21 mouse cellular contexts compared by ENCODE assay signal in genomic region chr10:12903440-12904139, GRCm38 (mm10). TPM values are rescaled to one million over a fixed set of nuclear protein-coding genes. Genes with fewer than 3 reads are reported as not detected.
DNase-seq lines count a peak whose midpoint lies in the region; ATAC-seq and TF ChIP-seq lines count a peak whose summit lies in the region.
"Had no signal": no experiment of that assay in that cellular context is flagged by ENCODE, and none has a peak within 500 bp of the region (broad histone marks: within the 10 kb centered on the region; RNA-seq: fewer than 3 reads in every experiment).

No protein-coding gene starts in this region.

- no peaks in the 10 kb centered on the region for H3K79me2 ChIP-seq in MEL (ENCODE audit: control insufficient read depth, insufficient read depth, low read length, poor library complexity)

- H3K9me3 ChIP-seq in MEL (replicated peaks; ENCODE audit: insufficient read depth, low read length): no peaks in the 10 kb centered on the region
- H3K9me3 ChIP-seq in stomach, postnatal 0 days (ENCODE audit: control insufficient read depth, low read length): no peaks in the 10 kb centered on the region
- H3K9me3 ChIP-seq: hindbrain, embryonic 13.5 days; stomach, embryonic 15.5 days had no signal

- 60% methylated on average over 5 of the region's 5 CpGs for WGBS in stomach, postnatal 0 days

- no peak overlapping the region for H3K4me2 ChIP-seq in stomach, postnatal 0 days (replicated peaks; ENCODE audit: low read depth)
- H3K4me2 ChIP-seq: hindbrain, embryonic 13.5 days; midbrain, embryonic 11.5 days; stomach, embryonic 15.5 days had no signal

- H3K4me1 ChIP-seq in MEL (ENCODE audit: control insufficient read depth in 1 of 2, insufficient read depth in 2 of 2, low read length in 2 of 2): peaks cover 0 to 6% of the 10 kb centered on the region in 2 experiments; a peak in 2 of 4 replicates
- H3K4me1 ChIP-seq in stomach, postnatal 0 days (replicated peaks; ENCODE audit: control insufficient read depth, insufficient read depth): no peaks in the 10 kb centered on the region
- H3K4me1 ChIP-seq: hindbrain, embryonic 13.5 days; stomach, embryonic 15.5 days had no signal

- peak; percentile 61 for ATAC-seq in inflammation-experienced regulatory T-cells, adult 6 months
- peak; percentile 87 for ATAC-seq in stomach, postnatal 0 days (ENCODE audit: low FRiP score, low TSS enrichment)
- ATAC-seq: forebrain, embryonic 16.5 days had no signal

- no peak for TF ChIP-seq RAD21 in MEL (IDR thresholded peaks at IDR 0.05; ENCODE audit: low read depth, low read length)

- H3K27me3 ChIP-seq in MEL (ENCODE audit: control insufficient read depth in 1 of 2, insufficient read depth in 2 of 2, low read length in 2 of 2): no peaks in the 10 kb centered on the region
- H3K27me3 ChIP-seq in stomach, postnatal 0 days (ENCODE audit: control insufficient read depth, insufficient read depth, low read length): no peaks in the 10 kb centered on the region
- H3K27me3 ChIP-seq: hindbrain, embryonic 13.5 days; stomach, embryonic 15.5 days had no signal

- DNase-seq in spleen, postnatal 36 days (ENCODE audit: low spot score in 2 of 2): peak; percentile 39 to 42
- no peak for DNase-seq in spleen, adult 12 weeks (ENCODE audit: low spot score)
- DNase-seq in MEL (ENCODE audit: low read depth, low spot score): peak; percentile 67
- peak; percentile 37 for DNase-seq in stomach, postnatal 0 days (ENCODE audit: low spot score)
- DNase-seq in urinary bladder, postnatal 10 days (ENCODE audit: low spot score): no peak
- DNase-seq in gastrocnemius, postnatal 14 days: no peak
- no peak for DNase-seq in thymus, postnatal 4 days
- DNase-seq: cerebellum, postnatal 14 days; heart, postnatal 10 days; kidney, adult 11 months; layer of hippocampus, postnatal 36 days; left cerebral cortex, postnatal 4 days; lung, adult 18-20 months; right cerebral cortex, postnatal 25 days; thymus, postnatal 25 days had no signal

- H3K9ac ChIP-seq in MEL (ENCODE audit: control insufficient read depth, low read depth, low read length, poor library complexity, severe bottlenecking): peak overlapping the region; percentile 12; the same call in 1 of the 2 replicates
- no peak overlapping the region for H3K9ac ChIP-seq in stomach, postnatal 0 days (ENCODE audit: low read length)
- H3K9ac ChIP-seq: hindbrain, embryonic 13.5 days; stomach, embryonic 15.5 days had no signal

- H3K36me3 ChIP-seq in MEL (ENCODE audit: control insufficient read depth in 1 of 2, insufficient read depth in 2 of 2, low read length in 2 of 2): no peaks in the 10 kb centered on the region
- H3K36me3 ChIP-seq in stomach, postnatal 0 days (ENCODE audit: control insufficient read depth, insufficient read depth, low read length): no peaks in the 10 kb centered on the region
- H3K36me3 ChIP-seq: hindbrain, embryonic 13.5 days; stomach, embryonic 15.5 days had no signal

- TF ChIP-seq CTCF in MEL (IDR thresholded peaks at IDR 0.05 in 2 of 3, conservative IDR thresholded peaks at IDR 0.05 in 1 of 3; ENCODE audit: control insufficient read depth in 1 of 3, insufficient read depth in 1 of 3, low read depth in 2 of 3, low read length in 3 of 3, poor library complexity in 1 of 3, severe bottlenecking in 1 of 3): no peak
- no peak for TF ChIP-seq CTCF in stomach, postnatal 0 days (IDR thresholded peaks at IDR 0.05; ENCODE audit: low read depth)

- TF ChIP-seq POLR2A in MEL (IDR thresholded peaks at IDR 0.05; ENCODE audit: control insufficient read depth in 1 of 2, insufficient read depth in 1 of 2, low read depth in 1 of 2, low read length in 2 of 2, poor library complexity in 1 of 2): no peak

- H3K27ac ChIP-seq in MEL (ENCODE audit: control insufficient read depth, low read depth, low read length): no peak overlapping the region
- H3K27ac ChIP-seq in stomach, postnatal 0 days (replicated peaks): no peak overlapping the region
- H3K27ac ChIP-seq: hindbrain, embryonic 13.5 days; stomach, embryonic 15.5 days had no signal

- H3K4me3 ChIP-seq in MEL (ENCODE audit: control insufficient read depth in 1 of 2, insufficient read depth in 1 of 2, low read depth in 2 of 2, low read length in 2 of 2): peak overlapping the region; percentile 15 to 59; a peak in 2 of 4 replicates
- H3K4me3 ChIP-seq in stomach, postnatal 0 days (ENCODE audit: low read depth, low read length): no peak overlapping the region
- H3K4me3 ChIP-seq: erythroblast, embryonic 14.5 days; hindbrain, embryonic 13.5 days; stomach, embryonic 15.5 days had no signal

- no peak for TF ChIP-seq EP300 in MEL (IDR thresholded peaks at IDR 0.05; ENCODE audit: low read depth in 1 of 2, low read length in 2 of 2)
- TF ChIP-seq EP300 in stomach, postnatal 0 days (optimal IDR thresholded peaks at IDR 0.05): no peak

- intact Hi-C loops in gastrocnemius, postnatal 14 days (cut with DNase I; ENCODE audit: low total_unique reads): no loop called here

TF ChIP-seq in MEL, 35 proteins besides CTCF, POLR2A, EP300 and RAD21:
- TF ChIP-seq NELFE (IDR thresholded peaks at IDR 0.05; ENCODE audit: low read depth, low read length) (peak; percentile 27; the same call in 1 of the 2 replicates), UBTF (IDR thresholded peaks at IDR 0.05; ENCODE audit: borderline replicate concordance, insufficient read depth, low read depth, low read length) (no peak)

RNA-seq across cellular contexts. Expression of gene Utrn, which starts 34.4 kb away (rescaled TPM):
- 2.3 and 3.4 TPM in 2 replicates for total RNA-seq in MEL (2012; rRNA removed)
- polyA plus RNA-seq in MEL (2012; ENCODE audit: insufficient read depth in 1 of 2, insufficient read length in 2 of 2, low read depth in 1 of 2, low replicate concordance in 2 of 2, missing spikeins in 1 of 2): 1 to 10 TPM in 1 of 2 experiments, not detected in 1; 4.3 TPM
- 100 to 1,000 TPM; 143 to 631 (median 388) TPM for polyA plus RNA-seq in inflammation-experienced regulatory T-cells, adult 6 months (2017; shearing (Covaris generic))
- polyA plus RNA-seq in stomach, postnatal 0 days (2015; fragmentation: Nextera tagmentation; extraction: Ambion mirVana): 33.8 and 40.4 TPM in 2 replicates
- total RNA-seq in gastrocnemius, postnatal 14 days (2021): 10 to 100 TPM; 37.1 to 44.7 TPM

Comparison
In these comparisons a context has a peak if more than half of its experiments do, and no peak if none do; other contexts are left out.
1. DNase-seq: peak in spleen, postnatal 36 days (2 of 2), MEL (single experiment) and stomach, postnatal 0 days (single experiment); none in spleen, adult 12 weeks (single experiment), urinary bladder, postnatal 10 days (single experiment), gastrocnemius, postnatal 14 days (single experiment) and thymus, postnatal 4 days (single experiment).